Mouse (Mus musculus) midbrain, postnatal 0 days (tissue): ENCODE measurements around the gene Pip5k1c. TPM values are rescaled to one million over a fixed set of nuclear protein-coding genes. Genes with fewer than 3 reads are reported as not detected.

Source experiments
- ATAC-seq: fragments of 200-750 bp; cut with Nextera tagmentation; 2 replicates; pipeline ENCODE4 v1.8.0; 2017; ENCODE audit warnings: moderate number of reproducible peaks, mild to moderate bottlenecking, moderate TSS enrichment, moderate library complexity; ENCODE audit not compliant: low FRiP score
- DNase-seq: peaks from one replicate; pipeline ENCODE4 v3.0.0-alpha.2; 2015; ENCODE audit warnings: low spot score
- H3K27ac ChIP-seq: fragments of 300-500 bp; sonication (generic); 2 replicates; pipeline ENCODE4 v1.5.1; 2014; ENCODE audit warnings: low read depth, mild to moderate bottlenecking, low read length, mixed read lengths
- H3K27me3 ChIP-seq: fragments of 300-500 bp; sonication (generic); 2 replicates; pipeline ENCODE4 v1.6.1; 2014; ENCODE audit warnings: low read length, control low read depth, mixed read lengths; ENCODE audit not compliant: insufficient read depth
- H3K36me3 ChIP-seq: fragments of 300-500 bp; sonication (generic); 2 replicates; pipeline ENCODE4 v1.6.1; 2014; ENCODE audit warnings: low read length, control low read depth, mixed read lengths; ENCODE audit not compliant: insufficient read depth
- H3K4me1 ChIP-seq: fragments of 300-500 bp; sonication (generic); 2 replicates; pipeline ENCODE4 v1.6.1; 2014; ENCODE audit warnings: mild to moderate bottlenecking, control low read depth, antibody characterized with exemption, low read length, mixed read lengths; ENCODE audit not compliant: insufficient read depth
- H3K4me2 ChIP-seq: fragments of 300-500 bp; sonication (generic); 2 replicates; pipeline ENCODE4 v1.6.1; 2014; ENCODE audit warnings: low read depth, mild to moderate bottlenecking, low read length, mixed read lengths; ENCODE audit not compliant: poor library complexity, severe bottlenecking
- H3K4me3 ChIP-seq: fragments of 300-500 bp; sonication (generic); 2 replicates; pipeline ENCODE4 v1.5.1; 2014; ENCODE audit warnings: low read depth, mild to moderate bottlenecking, low read length, moderate library complexity
- H3K9ac ChIP-seq: fragments of 300-500 bp; sonication (generic); replicated peaks from 2 replicates; pipeline ENCODE4 v1.6.1; 2014; ENCODE audit warnings: mild to moderate bottlenecking, low read length, moderate library complexity, mixed read lengths; ENCODE audit not compliant: poor library complexity, severe bottlenecking
- H3K9me3 ChIP-seq: fragments of 300-500 bp; sonication (generic); 2 replicates; pipeline ENCODE4 v1.6.1; 2016; ENCODE audit warnings: low read length, control low read depth
- CTCF ChIP-seq: IDR thresholded peaks from 2 replicates; pipeline ENCODE4 v1.5.1; 2016; ENCODE audit warnings: antibody characterized with exemption, mild to moderate bottlenecking
- WGBS: fragments of 180-500 bp; shearing (Covaris S2); extraction: QIAGEN DNeasy Blood & Tissue Kit; methylation state at CpG from one replicate; pipeline ENCODE4 v1.1.7; 2014; 5-methylcytosine and 5-hydroxymethylcytosine counted together
- polyA plus RNA-seq: library from polyadenylated mRNA; unstranded; fragments of >200 nt; fragmentation: Nextera tagmentation; extraction: Ambion mirVana; gene quantifications from 2 replicates; pipeline ENCODE4 v1.2.1, GENCODE M21; 2015
- total RNA-seq: library from RNA; depleted of rRNA; stranded (reverse); fragments of >200 nt; gene quantifications from 2 replicates; pipeline ENCODE4 v1.2.3, GENCODE M21; 2014

The Pip5k1c gene
- total and polyA plus RNA-seq, 2 experiments from 2014 or later: 125 to 256 TPM

- H3K9ac ChIP-seq: no peak overlapping the region
- DNase-seq: no peak
- no peaks in the 10 kb centered on the region for H3K36me3 ChIP-seq
- TF ChIP-seq CTCF: no peak
- 0 out of 2 replicates have a peak, but pooled peaks cover 2% of the 10 kb centered on the region for H3K27me3 ChIP-seq
- H3K4me1 ChIP-seq: peaks cover 4% of the 10 kb centered on the region; the same call in 1 of the 2 replicates
- no peaks in the 10 kb centered on the region for H3K9me3 ChIP-seq
- under 1% methylated on average over 26 of the region's 29 CpGs for WGBS
- H3K4me2 ChIP-seq: peak overlapping the region; percentile 88
- no peak for ATAC-seq
- H3K27ac ChIP-seq: no peak overlapping the region
- peak overlapping the region; percentile 52 for H3K4me3 ChIP-seq
Measured at GRCm38 (mm10) chr10:81349961-81350350, 57.2 kb downstream of the Pip5k1c start.

GRCm38 (mm10) chr10:81350351-81351063 is 57.7 kb downstream of the Pip5k1c start, which contains the start of gene Hmg20b:
Gene Hmg20b, minus strand, starts transcription at chr10:81350480.
- ATAC-seq (peak; percentile 95), DNase-seq (peak; percentile 99)
- Histone ChIP-seq H3K4me3 (peak within 1 kb of the TSS; percentile 52), H3K27me3 (no peaks in the 10 kb centered on the region), H3K9me3 (no peaks in the 10 kb centered on the region), H3K36me3 (no peaks in the 10 kb centered on the region), H3K27ac (no peak within 1 kb of the TSS), H3K4me2 (peak within 1 kb of the TSS; percentile 88), H3K4me1 (peaks cover 4% of the 10 kb centered on the region; the same call in 1 of the 2 replicates), H3K9ac (no peak within 1 kb of the TSS)
- TF ChIP-seq CTCF: peak; percentile 92
- WGBS: under 1% methylated on average over 54 of the region's 54 CpGs

- ATAC-seq (no peak), DNase-seq (no peak)
- no peaks in the 10 kb centered on the region for H3K9me3 ChIP-seq
- H3K9ac ChIP-seq: no peak overlapping the region
- H3K4me1 ChIP-seq: peaks cover 4% of the 10 kb centered on the region; the same call in 1 of the 2 replicates
- H3K4me2 ChIP-seq: no peak overlapping the region
- H3K27me3 ChIP-seq: no peaks in the 10 kb centered on the region
- no peaks in the 10 kb centered on the region for H3K36me3 ChIP-seq
- WGBS: 32% methylated on average over 9 of the region's 9 CpGs
- no peak for TF ChIP-seq CTCF
- H3K4me3 ChIP-seq: no peak overlapping the region
- no peak overlapping the region for H3K27ac ChIP-seq
Measured at GRCm38 (mm10) chr10:81351678-81352291, 59.0 kb downstream of the Pip5k1c start.

GRCm38 (mm10) chr10:81354738-81355477 is 62.1 kb downstream of the Pip5k1c start:
- H3K4me2 ChIP-seq: no peak overlapping the region
- H3K9me3 ChIP-seq: no peaks in the 10 kb centered on the region
- peaks cover 1% of the 10 kb centered on the region; the same call in 1 of the 2 replicates for H3K36me3 ChIP-seq
- H3K9ac ChIP-seq: no peak overlapping the region
- no peaks in the 10 kb centered on the region for H3K27me3 ChIP-seq
- no peak overlapping the region for H3K4me3 ChIP-seq
- WGBS: 62% methylated on average over 9 of the region's 9 CpGs
- no peak for DNase-seq
- peaks cover 5% of the 10 kb centered on the region for H3K4me1 ChIP-seq
- no peak for ATAC-seq
- H3K27ac ChIP-seq: no peak overlapping the region
- no peak for TF ChIP-seq CTCF

DNA sequence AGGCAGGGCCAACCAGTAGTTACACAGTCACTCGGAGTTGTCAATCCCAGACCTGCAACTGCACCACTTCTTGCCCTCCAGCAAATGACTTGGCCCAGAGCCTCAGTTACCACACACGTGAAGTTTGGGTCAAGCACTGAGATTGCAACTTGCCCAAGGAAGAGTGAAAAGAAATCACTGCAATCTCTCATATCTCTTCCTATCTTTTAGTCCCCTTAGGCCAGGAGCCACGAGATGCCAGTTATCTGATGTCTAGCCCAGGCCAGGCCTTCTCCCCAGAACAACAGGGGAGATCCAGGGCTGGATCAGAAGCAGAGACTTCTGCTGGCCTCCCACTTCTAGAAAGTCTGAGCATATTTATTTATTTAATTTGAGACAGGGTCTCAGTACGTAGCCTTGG is 62.8 kb downstream of the Pip5k1c start:
- peaks cover 4% of the 10 kb centered on the region; the same call in 1 of the 2 replicates for H3K36me3 ChIP-seq
- ATAC-seq (no peak), DNase-seq (no peak)
- no peak overlapping the region for H3K9ac ChIP-seq
- no peak overlapping the region for H3K4me3 ChIP-seq
- H3K4me2 ChIP-seq: no peak overlapping the region
- no peaks in the 10 kb centered on the region for H3K9me3 ChIP-seq
- 69% methylated on average over 4 of the region's 4 CpGs for WGBS
- H3K27me3 ChIP-seq: no peaks in the 10 kb centered on the region
- no peak for TF ChIP-seq CTCF
- H3K27ac ChIP-seq: no peak overlapping the region
- H3K4me1 ChIP-seq: peaks cover 4% of the 10 kb centered on the region
